Mouse (Mus musculus): ENCODE measurements around the gene Izumo1r. TPM values are rescaled to one million over a fixed set of nuclear protein-coding genes. Genes with fewer than 3 reads are reported as not detected.

Izumo1r gene
- polyA plus RNA-seq, 1 experiment from 2014 or later: 0.16 TPM

- no peak overlapping the region for H3K4me2 ChIP-seq
- no peaks in the 10 kb centered on the region for H3K36me3 ChIP-seq
- H3K27me3 ChIP-seq: no peaks in the 10 kb centered on the region
- no peak overlapping the region for H3K4me3 ChIP-seq (replicated peaks)
- H3K9me3 ChIP-seq (replicated peaks): no peaks in the 10 kb centered on the region
- peaks cover 17% of the 10 kb centered on the region for H3K4me1 ChIP-seq
- ATAC-seq (replicated peaks; ENCODE audit: low FRiP score): no peak
- H3K27ac ChIP-seq: no peak overlapping the region
- WGBS: 73% methylated on average over 4 of the region's 4 CpGs
- no peak overlapping the region for H3K9ac ChIP-seq
These were observed 19.9 kb upstream of the Izumo1r start for GRCm38 (mm10) chr9:14923625-14924024.

- no peak for ATAC-seq (replicated peaks; ENCODE audit: low FRiP score)
- Histone ChIP-seq H3K36me3 (no peaks in the 10 kb centered on the region), H3K9me3 (replicated peaks) (no peaks in the 10 kb centered on the region), H3K4me1 (peaks cover 17% of the 10 kb centered on the region), H3K4me2 (no peak overlapping the region), H3K4me3 (replicated peaks) (no peak overlapping the region), H3K27ac (no peak overlapping the region), H3K27me3 (no peaks in the 10 kb centered on the region), H3K9ac (no peak overlapping the region)
- 46% methylated on average over 1 of the region's 1 CpGs for WGBS
These were observed 18.3 kb upstream of the Izumo1r start for GRCm38 (mm10) chr9:14921971-14922560.

- WGBS: 75% methylated on average over 4 of the region's 4 CpGs
- Histone ChIP-seq H3K4me3 (replicated peaks) (no peak overlapping the region), H3K4me1 (peaks cover 13% of the 10 kb centered on the region), H3K27ac (no peak overlapping the region), H3K4me2 (no peak overlapping the region), H3K9me3 (replicated peaks) (no peaks in the 10 kb centered on the region), H3K9ac (no peak overlapping the region), H3K27me3 (no peaks in the 10 kb centered on the region), H3K36me3 (no peaks in the 10 kb centered on the region)
- no peak for ATAC-seq (replicated peaks; ENCODE audit: low FRiP score)
These were observed 17.5 kb upstream of the Izumo1r start for GRCm38 (mm10) chr9:14921254-14921653.

DNA sequence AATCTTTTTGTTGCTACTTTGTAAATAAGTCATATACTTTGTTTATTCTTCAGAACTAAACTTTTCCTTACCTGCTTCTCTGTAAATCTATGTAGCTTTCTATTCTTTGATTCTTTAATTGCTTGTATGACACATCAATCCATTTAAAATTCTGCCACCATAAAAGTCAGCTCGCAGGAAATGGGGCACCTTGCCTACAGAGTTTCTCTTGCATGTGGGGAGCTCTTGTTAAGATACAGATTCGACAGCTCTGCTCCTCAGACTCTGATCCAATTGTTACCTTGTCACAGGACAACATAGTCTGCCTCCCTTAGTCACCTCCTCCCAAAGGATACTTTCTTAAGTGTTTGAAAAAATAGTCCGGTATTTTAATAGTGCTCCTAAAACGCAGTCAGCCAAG, 16.9 kb upstream of the Izumo1r start:
- WGBS: 71% methylated on average over 4 of the region's 4 CpGs
- H3K27me3 ChIP-seq: no peaks in the 10 kb centered on the region
- peaks cover 11% of the 10 kb centered on the region for H3K4me1 ChIP-seq
- no peaks in the 10 kb centered on the region for H3K36me3 ChIP-seq
- H3K9me3 ChIP-seq (replicated peaks): no peaks in the 10 kb centered on the region
- H3K4me3 ChIP-seq (replicated peaks): no peak overlapping the region
- H3K9ac ChIP-seq: no peak overlapping the region
- no peak for ATAC-seq (replicated peaks; ENCODE audit: low FRiP score)
- H3K4me2 ChIP-seq: no peak overlapping the region
- H3K27ac ChIP-seq: no peak overlapping the region

DNA sequence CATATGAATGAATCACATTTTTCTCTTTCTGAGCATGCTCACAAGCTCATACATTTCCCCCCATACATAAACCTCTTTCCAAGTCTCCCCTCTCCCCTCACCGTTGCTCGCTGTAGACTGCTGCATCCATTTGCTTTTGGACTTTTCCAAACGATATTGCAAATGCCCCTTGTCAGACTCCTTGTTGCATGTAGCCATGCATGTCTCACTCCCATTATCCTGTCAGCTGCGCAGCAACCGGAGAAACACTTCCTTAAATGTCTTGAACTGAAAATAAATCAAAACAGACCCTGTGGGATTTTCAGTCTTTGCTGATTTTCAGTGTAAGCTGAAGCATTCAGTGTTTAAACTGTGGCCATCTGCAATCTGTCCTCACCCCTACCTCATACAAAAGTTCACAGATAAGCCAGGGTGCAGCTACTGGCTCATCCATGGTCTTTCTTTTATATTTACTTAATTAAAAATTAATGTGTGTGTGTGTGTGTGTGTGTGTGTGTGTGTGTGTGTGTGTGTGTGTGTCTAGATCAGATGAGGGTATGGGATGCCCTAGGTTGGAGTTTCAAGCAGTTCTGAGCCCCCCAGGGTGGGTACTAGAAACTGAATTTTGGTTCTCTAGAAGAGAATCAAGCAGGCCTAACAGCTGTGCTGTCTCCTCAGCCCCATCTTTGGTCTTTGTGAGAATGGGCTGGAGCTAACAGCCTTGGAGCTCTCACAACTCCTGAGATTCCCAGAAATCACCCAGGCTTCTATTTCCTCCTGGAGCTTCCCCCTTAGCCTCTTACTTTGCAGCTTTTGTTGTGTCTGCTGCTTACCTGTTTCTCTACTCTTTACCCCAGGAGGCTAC, 15.3 kb upstream of the Izumo1r start:
- Histone ChIP-seq H3K4me2 (0 out of 2 replicates have a peak overlapping the region, but pooled peaks have one; percentile 2), H3K9me3 (replicated peaks) (no peaks in the 10 kb centered on the region), H3K27me3 (no peaks in the 10 kb centered on the region), H3K36me3 (no peaks in the 10 kb centered on the region), H3K9ac (no peak overlapping the region), H3K4me1 (peaks cover 11% of the 10 kb centered on the region), H3K27ac (0 out of 2 replicates have a peak overlapping the region, but pooled peaks have one; percentile 1), H3K4me3 (replicated peaks) (no peak overlapping the region)
- 7% methylated on average over 5 of the region's 5 CpGs for WGBS
- peak; percentile 77 for ATAC-seq (replicated peaks; ENCODE audit: low FRiP score)

- 0 out of 2 replicates have a peak, but pooled peaks have one; percentile 47 for ATAC-seq (replicated peaks; ENCODE audit: low FRiP score)
- H3K4me1 ChIP-seq: peaks cover 11% of the 10 kb centered on the region
- H3K36me3 ChIP-seq: no peaks in the 10 kb centered on the region
- H3K27me3 ChIP-seq: no peaks in the 10 kb centered on the region
- WGBS: 75% methylated on average over 2 of the region's 2 CpGs
- H3K27ac ChIP-seq: no peak overlapping the region
- no peak overlapping the region for H3K4me3 ChIP-seq (replicated peaks)
- H3K9me3 ChIP-seq (replicated peaks): no peaks in the 10 kb centered on the region
- no peak overlapping the region for H3K9ac ChIP-seq
- no peak overlapping the region for H3K4me2 ChIP-seq
These were observed 13.9 kb upstream of the Izumo1r start for GRCm38 (mm10) chr9:14917661-14918060.

DNA sequence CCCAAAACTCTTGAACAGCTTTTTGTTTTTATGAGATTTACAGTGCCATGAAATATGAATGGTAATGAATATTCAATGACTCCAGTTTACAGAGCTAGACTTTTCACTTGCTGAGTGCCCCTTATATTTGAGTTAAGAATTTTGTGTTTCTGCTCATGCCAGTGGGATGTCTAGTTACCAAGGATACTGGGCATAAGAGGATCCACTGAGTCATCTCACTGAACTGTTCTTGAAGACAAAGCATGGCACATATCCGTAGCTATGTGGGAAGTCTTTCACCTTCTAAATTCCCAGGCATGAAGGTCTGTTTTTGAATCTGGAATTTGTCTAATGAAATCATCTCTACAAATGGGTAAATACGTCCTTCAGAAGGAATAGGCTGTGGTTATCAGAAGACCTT, 8.3 kb upstream of the Izumo1r start:
- no peaks in the 10 kb centered on the region for H3K36me3 ChIP-seq
- H3K27ac ChIP-seq: no peak overlapping the region
- no peak overlapping the region for H3K4me3 ChIP-seq (replicated peaks)
- no peaks in the 10 kb centered on the region for H3K27me3 ChIP-seq
- H3K9me3 ChIP-seq (replicated peaks): no peaks in the 10 kb centered on the region
- no peak for ATAC-seq (replicated peaks; ENCODE audit: low FRiP score)
- H3K4me2 ChIP-seq: no peak overlapping the region
- H3K4me1 ChIP-seq: peaks cover 12% of the 10 kb centered on the region; the same call in 1 of the 2 replicates
- no peak overlapping the region for H3K9ac ChIP-seq
- WGBS: 82% methylated on average over 2 of the region's 2 CpGs

GRCm38 (mm10) chr9:14909981-14910380, 6.2 kb upstream of the Izumo1r start:
- no peak for ATAC-seq (replicated peaks; ENCODE audit: low FRiP score)
- H3K27ac ChIP-seq: no peak overlapping the region
- H3K4me2 ChIP-seq: no peak overlapping the region
- H3K9ac ChIP-seq: no peak overlapping the region
- peaks cover 21% of the 10 kb centered on the region for H3K4me1 ChIP-seq
- H3K4me3 ChIP-seq (replicated peaks): no peak overlapping the region
- no peaks in the 10 kb centered on the region for H3K9me3 ChIP-seq (replicated peaks)
- H3K36me3 ChIP-seq: no peaks in the 10 kb centered on the region
- 50% methylated on average over 5 of the region's 5 CpGs for WGBS
- no peaks in the 10 kb centered on the region for H3K27me3 ChIP-seq

DNA sequence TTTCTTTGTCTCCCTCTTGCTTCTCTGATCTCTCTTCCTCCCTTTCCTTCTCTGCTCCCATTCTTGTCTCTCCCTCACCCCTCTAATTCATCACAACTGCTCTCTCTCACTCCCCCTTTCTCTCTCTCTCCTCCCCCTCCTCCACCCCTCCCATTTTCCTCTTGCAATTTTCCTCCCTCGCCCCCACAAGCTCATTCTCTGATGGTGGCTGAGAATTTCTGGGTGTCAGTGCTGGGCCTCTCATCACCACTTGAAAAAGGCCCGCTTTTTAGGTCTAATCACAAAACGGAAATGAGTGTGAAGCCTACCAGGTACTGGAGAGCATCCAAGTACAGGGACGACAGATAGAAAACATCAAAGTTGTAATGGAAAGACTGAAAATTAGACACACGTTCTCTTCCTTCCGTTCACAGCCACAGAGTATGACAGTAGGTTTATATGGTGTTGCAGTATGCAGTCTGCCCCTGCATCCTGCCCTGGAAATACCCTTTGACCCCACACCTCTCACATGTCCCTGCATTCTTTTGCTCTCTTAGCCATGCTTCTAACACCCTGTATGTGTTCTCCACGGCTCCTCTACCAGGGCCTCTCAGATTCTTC, 4.2 kb upstream of the Izumo1r start:
- no peak for ATAC-seq (replicated peaks; ENCODE audit: low FRiP score)
- Histone ChIP-seq H3K4me2 (no peak overlapping the region), H3K9ac (no peak overlapping the region), H3K36me3 (no peaks in the 10 kb centered on the region), H3K27ac (no peak overlapping the region), H3K9me3 (replicated peaks) (no peaks in the 10 kb centered on the region), H3K27me3 (no peaks in the 10 kb centered on the region), H3K4me3 (replicated peaks) (no peak overlapping the region), H3K4me1 (peaks cover 39% of the 10 kb centered on the region)
- 46% methylated on average over 7 of the region's 7 CpGs for WGBS

- Histone ChIP-seq H3K36me3 (no peaks in the 10 kb centered on the region), H3K27ac (no peak overlapping the region), H3K9ac (no peak overlapping the region), H3K4me2 (no peak overlapping the region), H3K27me3 (no peaks in the 10 kb centered on the region), H3K4me1 (peaks cover 46% of the 10 kb centered on the region), H3K9me3 (replicated peaks) (no peaks in the 10 kb centered on the region), H3K4me3 (replicated peaks) (no peak overlapping the region)
- no peak for ATAC-seq (replicated peaks; ENCODE audit: low FRiP score)
- WGBS: 50% methylated on average over 3 of the region's 3 CpGs
These were observed 2.2 kb upstream of the Izumo1r start for GRCm38 (mm10) chr9:14905956-14906355.

GRCm38 (mm10) chr9:14904741-14905475, 1.2 kb upstream of the Izumo1r start:
- H3K4me1 ChIP-seq: peaks cover 46% of the 10 kb centered on the region
- no peak overlapping the region for H3K4me2 ChIP-seq
- no peak overlapping the region for H3K27ac ChIP-seq
- no peak overlapping the region for H3K4me3 ChIP-seq (replicated peaks)
- no peaks in the 10 kb centered on the region for H3K27me3 ChIP-seq
- no peaks in the 10 kb centered on the region for H3K9me3 ChIP-seq (replicated peaks)
- WGBS: 41% methylated on average over 9 of the region's 9 CpGs
- no peaks in the 10 kb centered on the region for H3K36me3 ChIP-seq
- H3K9ac ChIP-seq: no peak overlapping the region
- ATAC-seq (replicated peaks; ENCODE audit: low FRiP score): no peak

GRCm38 (mm10) chr9:14903006-14903405, 743 bp downstream of the Izumo1r start:
- no peak for ATAC-seq (replicated peaks; ENCODE audit: low FRiP score)
- 92% methylated on average over 3 of the region's 3 CpGs for WGBS
- H3K9ac ChIP-seq: no peak overlapping the region
- peaks cover 43% of the 10 kb centered on the region for H3K4me1 ChIP-seq
- no peaks in the 10 kb centered on the region for H3K36me3 ChIP-seq
- no peaks in the 10 kb centered on the region for H3K27me3 ChIP-seq
- H3K4me3 ChIP-seq (replicated peaks): no peak overlapping the region
- H3K9me3 ChIP-seq (replicated peaks): no peaks in the 10 kb centered on the region
- H3K27ac ChIP-seq: no peak overlapping the region
- H3K4me2 ChIP-seq: no peak overlapping the region

All from kidney, embryonic 15.5 days (tissue).